Mouse (Mus musculus): Measurements from ENCODE around the gene Phf3.

The Phf3 gene

GRCm38 (mm10) chr1:30755453-30756224 is 118.1 kb downstream of the Phf3 start:
- peak; percentile 44 for DNase-seq
